Mouse (Mus musculus) cerebellum, adult 2 months (tissue): Measurements from ENCODE around the gene Ap1m1.

Experiments used
- CTCF ChIP-seq: fragments of 200-500 bp; IDR thresholded peaks from 2 replicates; pipeline ENCODE4 v1.5.1; 2011; ENCODE audit warnings: low read depth, mild to moderate bottlenecking, control low read depth, low read length, moderate library complexity, borderline replicate concordance; ENCODE audit not compliant: insufficient read depth
- POLR2A ChIP-seq: fragments of 200-500 bp; IDR thresholded peaks from 2 replicates; pipeline ENCODE4 v1.6.1; 2011; ENCODE audit warnings: low read length, control low read depth, borderline replicate concordance; ENCODE audit not compliant: insufficient read depth

DNA sequence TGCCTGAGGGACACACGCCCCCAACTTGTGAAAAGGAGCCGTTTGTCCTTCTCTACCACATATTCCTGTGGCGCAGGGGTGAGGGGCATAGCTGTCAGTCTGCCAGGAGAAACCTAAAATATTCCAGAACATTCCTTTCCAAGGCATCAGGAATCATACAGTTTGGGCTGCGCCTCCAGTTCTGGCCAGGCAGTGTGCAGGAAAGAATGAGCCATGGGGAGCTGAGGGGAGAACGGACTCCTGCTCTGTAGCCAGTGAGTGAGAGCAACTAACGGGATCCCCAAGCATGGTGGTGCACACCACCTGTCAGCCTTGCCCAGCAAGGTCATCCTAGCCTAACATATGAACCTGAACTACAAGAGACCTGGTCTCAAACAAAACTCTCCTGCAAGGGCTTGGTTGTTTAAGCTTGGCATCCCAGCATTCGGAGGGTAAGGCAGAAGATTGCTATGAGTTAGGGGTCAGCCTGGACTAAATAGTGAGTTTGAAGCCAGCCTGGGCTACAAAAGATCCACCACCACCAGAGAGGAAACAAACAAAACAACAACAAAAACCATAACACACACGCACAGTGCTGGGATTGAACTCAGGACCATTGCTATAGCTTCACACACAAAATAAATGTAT lies 63.3 kb downstream of the Ap1m1 start:
- no peak for TF ChIP-seq POLR2A
- no peak for TF ChIP-seq CTCF
